Mouse (Mus musculus) E14TG2a.4 (cell line): Measurements from ENCODE around the gene Tuba3a.

ENCODE experiments used
- H3K27me3 ChIP-seq: 2 replicates; pipeline ENCODE4 v1.6.1; 2014; ENCODE audit warnings: low read length, control low read depth; ENCODE audit not compliant: insufficient read depth
- H3K36me3 ChIP-seq: 2 replicates; pipeline ENCODE4 v1.6.1; 2014; ENCODE audit warnings: low read length, control low read depth; ENCODE audit not compliant: insufficient read depth
- H3K4me1 ChIP-seq: replicated peaks from 2 replicates; pipeline ENCODE4 v1.6.1; 2014; ENCODE audit warnings: low read depth, low read length, control low read depth
- H3K4me3 ChIP-seq: replicated peaks from 2 replicates; pipeline ENCODE4 v1.5.1; 2014; ENCODE audit warnings: mild to moderate bottlenecking, low read length
- H3K9me3 ChIP-seq: 2 replicates; pipeline ENCODE4 v1.6.1; 2014; ENCODE audit warnings: low read length, control low read depth
- CTCF ChIP-seq: conservative IDR thresholded peaks from 2 replicates; pipeline ENCODE4 v1.5.1; 2014; ENCODE audit warnings: low read length
- NANOG ChIP-seq: IDR thresholded peaks from 2 replicates; pipeline ENCODE4 v1.6.1; 2014; ENCODE audit warnings: borderline replicate concordance, low read length, mixed read lengths
- POU5F1 ChIP-seq: IDR thresholded peaks from 2 replicates; pipeline ENCODE4 v1.6.1; 2014; ENCODE audit warnings: low read length, borderline replicate concordance

Gene Tuba3a

GRCm38 (mm10) chr6:125285890-125286289, at the start of gene Tuba3a:
TSS of gene Tuba3a (minus strand) at chr6:125286042.
- peaks cover 19% of the 10 kb centered on the region for H3K36me3 ChIP-seq
- H3K4me1 ChIP-seq: peaks cover 16% of the 10 kb centered on the region
- peak within 1 kb of the TSS; percentile 74 for H3K4me3 ChIP-seq
- H3K9me3 ChIP-seq: peaks cover 3% of the 10 kb centered on the region; the same call in 1 of the 2 replicates
- peaks cover 51% of the 10 kb centered on the region for H3K27me3 ChIP-seq
- TF ChIP-seq NANOG: no peak
- no peak for TF ChIP-seq CTCF
- no peak for TF ChIP-seq POU5F1

- H3K4me3 ChIP-seq: no peak overlapping the region
- H3K27me3 ChIP-seq: peaks cover 47% of the 10 kb centered on the region
- H3K4me1 ChIP-seq: peaks cover 16% of the 10 kb centered on the region; the same call in 1 of the 2 replicates
- no peak for TF ChIP-seq POU5F1
- TF ChIP-seq NANOG: no peak
- no peak for TF ChIP-seq CTCF
- no peaks in the 10 kb centered on the region for H3K9me3 ChIP-seq
- no peaks in the 10 kb centered on the region for H3K36me3 ChIP-seq
Measured at GRCm38 (mm10) chr6:125334356-125334755, 48.5 kb upstream of the Tuba3a start.

DNA sequence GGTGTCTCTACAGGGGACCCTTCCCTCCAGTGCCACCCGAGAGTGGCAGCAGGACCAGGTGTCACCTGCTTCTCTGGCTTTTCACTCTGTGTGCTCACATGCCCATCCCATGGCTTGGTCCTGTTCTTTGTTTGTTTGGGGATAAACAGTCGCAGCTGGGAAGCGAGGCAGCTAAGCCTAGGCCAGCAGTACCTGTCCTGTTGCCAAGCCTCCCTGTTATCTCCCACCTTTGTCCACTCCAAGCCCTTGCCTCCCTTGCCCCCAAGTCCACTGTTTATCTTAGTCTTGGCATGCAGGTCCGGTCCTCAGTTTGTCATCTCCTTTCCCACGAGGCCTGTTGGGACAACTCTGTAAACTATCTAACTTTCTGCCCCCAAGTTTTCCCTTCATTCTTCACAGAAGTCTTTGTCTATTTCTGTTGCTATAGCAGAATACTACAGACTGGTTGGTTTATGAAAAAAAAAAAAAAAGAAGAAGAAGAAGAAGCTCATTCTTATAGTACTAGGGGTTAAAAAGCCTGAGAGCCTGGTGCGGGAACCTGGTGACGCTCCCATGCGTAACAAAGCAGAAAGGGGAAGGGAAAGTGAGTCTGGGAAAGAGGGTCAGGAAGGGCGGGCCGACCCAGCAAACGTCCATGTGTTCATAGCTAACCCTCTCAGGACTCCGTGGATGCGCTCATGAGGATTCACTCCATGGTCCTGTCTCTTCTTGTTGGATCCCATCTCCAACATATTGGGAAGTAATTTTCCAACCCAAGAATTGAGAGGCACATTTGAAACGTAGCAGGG, 47.5 kb upstream of the Tuba3a start:
- H3K27me3 ChIP-seq: peaks cover 43% of the 10 kb centered on the region
- peaks cover 17% of the 10 kb centered on the region for H3K4me1 ChIP-seq
- no peak overlapping the region for H3K4me3 ChIP-seq
- TF ChIP-seq NANOG (no peak), CTCF (no peak), POU5F1 (no peak)
- no peaks in the 10 kb centered on the region for H3K36me3 ChIP-seq
- H3K9me3 ChIP-seq: no peaks in the 10 kb centered on the region

DNA sequence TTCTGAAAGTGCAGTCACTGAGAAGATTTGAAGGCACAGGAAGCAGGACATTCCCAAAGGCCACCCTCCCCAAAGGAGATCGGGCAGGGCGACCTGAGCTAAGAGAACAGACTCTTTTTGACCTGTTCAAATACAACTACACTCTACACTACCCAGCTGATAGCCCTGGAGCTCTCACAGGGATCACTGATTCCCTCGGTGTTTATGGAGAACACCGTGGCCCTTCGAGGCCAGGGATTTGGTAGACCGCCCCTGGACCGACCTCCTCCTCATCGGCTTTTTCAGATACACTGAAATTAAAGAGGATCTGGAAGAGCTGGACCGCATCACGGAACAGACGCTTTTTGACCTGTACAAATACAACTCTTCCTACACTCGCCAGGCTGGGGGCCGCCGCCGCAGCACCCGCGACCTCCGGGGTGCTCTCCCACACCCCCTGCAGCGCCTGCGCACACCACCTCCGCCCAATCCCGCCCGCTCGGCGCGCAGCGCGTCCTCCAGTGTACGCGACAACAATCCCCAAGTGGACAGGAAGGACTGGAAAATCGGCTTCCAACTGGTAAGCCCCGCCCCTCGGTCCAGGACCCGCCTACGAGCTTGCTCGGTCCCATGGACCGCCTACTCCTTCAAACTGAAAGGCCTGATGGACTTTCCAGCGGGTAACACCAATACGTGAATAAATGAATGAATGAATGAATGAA, 44.9 kb upstream of the Tuba3a start:
- H3K9me3 ChIP-seq: no peaks in the 10 kb centered on the region
- peaks cover 18% of the 10 kb centered on the region for H3K4me1 ChIP-seq
- H3K36me3 ChIP-seq: no peaks in the 10 kb centered on the region
- peaks cover 41% of the 10 kb centered on the region for H3K27me3 ChIP-seq
- TF ChIP-seq POU5F1 (no peak), NANOG (no peak), CTCF (no peak)
- peak overlapping the region; percentile 76 for H3K4me3 ChIP-seq

DNA sequence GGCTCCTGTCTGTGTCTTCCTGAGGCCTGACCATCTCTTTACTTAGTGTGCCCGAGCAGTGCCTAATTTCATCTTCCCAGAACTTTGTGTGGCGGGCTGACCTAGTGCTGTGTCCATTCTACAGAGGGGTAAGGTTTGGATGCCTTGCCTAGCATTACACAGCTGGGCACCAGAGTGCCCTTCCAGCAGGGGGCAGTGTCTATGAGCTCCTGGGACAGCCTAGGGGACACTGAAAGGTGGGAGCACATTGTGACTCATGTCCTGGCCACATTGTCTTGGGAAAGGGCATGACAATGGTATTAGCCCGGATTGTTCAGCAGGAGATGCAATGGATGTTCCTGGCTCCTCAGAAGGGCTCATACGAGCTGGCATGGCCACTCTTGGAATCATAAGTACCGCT, 42.4 kb upstream of the Tuba3a start:
- TF ChIP-seq POU5F1: no peak
- TF ChIP-seq NANOG: no peak
- TF ChIP-seq CTCF: peak; percentile 55
- H3K4me1 ChIP-seq: peaks cover 23% of the 10 kb centered on the region
- no peaks in the 10 kb centered on the region for H3K36me3 ChIP-seq
- H3K4me3 ChIP-seq: no peak overlapping the region
- no peaks in the 10 kb centered on the region for H3K9me3 ChIP-seq
- H3K27me3 ChIP-seq: peaks cover 61% of the 10 kb centered on the region

- H3K4me3 ChIP-seq: no peak overlapping the region
- H3K27me3 ChIP-seq: peaks cover 66% of the 10 kb centered on the region
- H3K4me1 ChIP-seq: peaks cover 45% of the 10 kb centered on the region
- no peaks in the 10 kb centered on the region for H3K9me3 ChIP-seq
- no peaks in the 10 kb centered on the region for H3K36me3 ChIP-seq
- no peak for TF ChIP-seq NANOG
- no peak for TF ChIP-seq CTCF
- TF ChIP-seq POU5F1: no peak
Measured at GRCm38 (mm10) chr6:125325337-125325736, 39.5 kb upstream of the Tuba3a start.

- TF ChIP-seq NANOG (no peak), CTCF (no peak)
- Histone ChIP-seq H3K4me3 (no peak overlapping the region), H3K36me3 (no peaks in the 10 kb centered on the region), H3K9me3 (no peaks in the 10 kb centered on the region), H3K27me3 (peaks cover 75% of the 10 kb centered on the region), H3K4me1 (peaks cover 51% of the 10 kb centered on the region)
Measured at GRCm38 (mm10) chr6:125323547-125323946, 37.7 kb upstream of the Tuba3a start.

GRCm38 (mm10) chr6:125322794-125323193, 37.0 kb upstream of the Tuba3a start:
- Histone ChIP-seq H3K9me3 (no peaks in the 10 kb centered on the region), H3K36me3 (no peaks in the 10 kb centered on the region), H3K4me1 (peaks cover 47% of the 10 kb centered on the region), H3K4me3 (peak overlapping the region; percentile 57; the same call in 1 of the 2 replicates), H3K27me3 (peaks cover 77% of the 10 kb centered on the region)
- TF ChIP-seq POU5F1 (no peak), NANOG (no peak), CTCF (no peak)
